Mouse (Mus musculus) B cell, adult 67 days (primary cell): ENCODE data around the gene Lrrc45. TPM values are rescaled to one million over a fixed set of nuclear protein-coding genes. Genes with fewer than 3 reads are reported as not detected.

Source experiments
- total RNA-seq, 2 experiments: library from RNA; stranded (reverse); gene quantifications; 4 replicates each; pipeline ENCODE4 v1.2.4; 2023

The Lrrc45 gene
- 10 to 100 TPM; 38.6 to 46.7 TPM for total RNA-seq

GRCm38 (mm10) chr11:120713580-120714518 is at the start of gene Lrrc45, which contains the start of gene Cenpx:
Lrrc45 (plus strand) TSS chr11:120713925.
Cenpx (minus strand) TSS chr11:120713738.

GRCm38 (mm10) chr11:120672687-120673593 is 40.8 kb upstream of the Lrrc45 start, which contains the start of gene Aspscr1:
Aspscr1 (plus strand) TSS chr11:120672973.

GRCm38 (mm10) chr11:120721124-120722066 is 7.7 kb downstream of the Lrrc45 start, which contains the start of gene Rac3:
Rac3 (plus strand) TSS chr11:120721470.

GRCm38 (mm10) chr11:120727169-120727527 is 13.4 kb downstream of the Lrrc45 start, which contains the start of gene Dcxr:
Dcxr (minus strand) TSS chr11:120727281.

GRCm38 (mm10) chr11:120731858-120732680 is 18.3 kb downstream of the Lrrc45 start, which contains the start of gene Cbr2:
Cbr2 (minus strand) TSS chr11:120732114.

GRCm38 (mm10) chr11:120762672-120763041 is 48.9 kb downstream of the Lrrc45 start, which contains the start of gene Hmga1b:
Hmga1b (plus strand) TSS chr11:120762794.

Other genes with a start within 250 kb of the Lrrc45 start
- gene Arl16, start 246.3 kb upstream of the Lrrc45 start, total RNA-seq = 10 to 100 TPM; 13.0 to 15.9 TPM
- 10 to 100 TPM; 38.9 to 39.5 TPM for gene Mrpl12, start 229.3 kb upstream of the Lrrc45 start, total RNA-seq
- gene Slc25a10, start 222.1 kb upstream of the Lrrc45 start, total RNA-seq = 10 to 100 TPM; 14.7 to 15.0 TPM
- gene Gcgr, start 183.2 kb upstream of the Lrrc45 start, total RNA-seq = not detected
- 10 to 100 TPM; 40.5 to 43.6 TPM for gene Mcrip1, start 164.2 kb upstream of the Lrrc45 start, total RNA-seq
- gene Ppp1r27, start 162.8 kb upstream of the Lrrc45 start, total RNA-seq = not detected
- 100 to 1,000 TPM; 141 to 149 TPM for gene P4hb, start 140.7 kb upstream of the Lrrc45 start, total RNA-seq
- 100 to 1,000 TPM; 520 to 527 TPM for gene Arhgdia, start 132.3 kb upstream of the Lrrc45 start, total RNA-seq
- 100 to 1,000 TPM; 130 to 143 TPM for gene Alyref, start 115.6 kb upstream of the Lrrc45 start, total RNA-seq
- gene Anapc11, start 115.5 kb upstream of the Lrrc45 start, total RNA-seq = 10 to 100 TPM; 50.0 to 53.1 TPM
- 1 to 10 TPM; 1.6 to 2.4 TPM for gene Npb, start 105.4 kb upstream of the Lrrc45 start, total RNA-seq
- gene Pcyt2, start 96.0 kb upstream of the Lrrc45 start, total RNA-seq = 100 to 1,000 TPM; 107 to 119 TPM
- gene Sirt7, start 88.7 kb upstream of the Lrrc45 start, total RNA-seq = 100 to 1,000 TPM; 124 to 136 TPM
- 10 to 100 TPM; 48.0 to 54.0 TPM for gene Mafg, start 80.3 kb upstream of the Lrrc45 start, total RNA-seq
- under 1 TPM in 1 of 2 experiments, not detected in 1; 0.81 TPM for gene Pycr1, start 70.2 kb upstream of the Lrrc45 start, total RNA-seq
- gene Myadml2, start 65.8 kb upstream of the Lrrc45 start, total RNA-seq = 1 to 10 TPM in 1 of 2 experiments, not detected in 1; 1.4 TPM
- gene Notum, start 52.8 kb upstream of the Lrrc45 start, total RNA-seq = not detected
- gene Aspscr1, start 41.0 kb upstream of the Lrrc45 start, total RNA-seq = 100 to 1,000 TPM in 1 of 2 experiments, 10 to 100 TPM in 1; 97.4 to 100 TPM
- 10 to 100 TPM; 30.5 to 32.1 TPM for gene Cenpx, start 187 bp upstream of the Lrrc45 start, total RNA-seq
- 1 to 10 TPM; 1.1 to 1.5 TPM for gene Rac3, start 7.5 kb downstream of the Lrrc45 start, total RNA-seq
- gene Dcxr, start 13.4 kb downstream of the Lrrc45 start, total RNA-seq = 10 to 100 TPM; 12.1 to 18.0 TPM
- not detected for gene Cbr2, start 18.2 kb downstream of the Lrrc45 start, total RNA-seq
- gene Hmga1b, start 48.9 kb downstream of the Lrrc45 start, total RNA-seq = 10 to 100 TPM; 32.7 to 39.2 TPM
- 10 to 100 TPM; 14.3 to 15.5 TPM for gene Rfng, start 70.3 kb downstream of the Lrrc45 start, total RNA-seq
- gene Gps1, start 70.3 kb downstream of the Lrrc45 start, total RNA-seq = 10 to 100 TPM; 75.3 to 86.7 TPM
- gene Dus1l, start 82.5 kb downstream of the Lrrc45 start, total RNA-seq = 10 to 100 TPM; 62.1 to 78.8 TPM
- gene Fasn, start 110.6 kb downstream of the Lrrc45 start, total RNA-seq = 100 to 1,000 TPM; 107 to 111 TPM
- gene Ccdc57, start 218.9 kb downstream of the Lrrc45 start, total RNA-seq = 1 to 10 TPM in 1 of 2 experiments, under 1 TPM in 1; 0.83 to 1.4 TPM
- gene Slc16a3, start 234.6 kb downstream of the Lrrc45 start, total RNA-seq = 1 to 10 TPM in 1 of 2 experiments, under 1 TPM in 1; 0.65 to 2.3 TPM